Mouse (Mus musculus): Measurements from ENCODE around the gene Cfap206.

Cfap206 gene

DNA sequence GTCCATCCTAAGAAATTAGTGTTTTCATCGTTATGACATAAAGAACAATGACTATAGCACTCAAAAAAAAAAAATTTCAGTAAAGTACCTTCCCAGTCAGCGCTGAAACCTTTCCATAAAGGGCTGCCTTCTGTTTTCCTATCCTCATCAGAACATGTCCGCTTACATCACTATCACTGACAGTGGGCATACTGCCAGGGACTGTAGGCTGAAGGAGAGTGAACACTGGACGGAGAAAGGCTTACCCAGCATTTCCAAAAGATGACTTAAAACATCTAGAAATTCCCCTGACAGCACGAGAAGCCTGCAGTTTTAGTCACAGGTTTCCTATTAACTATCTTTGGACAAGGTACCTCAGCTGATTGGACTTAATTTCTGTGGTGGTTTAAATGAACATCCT lies 56.3 kb downstream of the Cfap206 start:
- DNase-seq (ENCODE audit: low spot score), result no peak

DNA sequence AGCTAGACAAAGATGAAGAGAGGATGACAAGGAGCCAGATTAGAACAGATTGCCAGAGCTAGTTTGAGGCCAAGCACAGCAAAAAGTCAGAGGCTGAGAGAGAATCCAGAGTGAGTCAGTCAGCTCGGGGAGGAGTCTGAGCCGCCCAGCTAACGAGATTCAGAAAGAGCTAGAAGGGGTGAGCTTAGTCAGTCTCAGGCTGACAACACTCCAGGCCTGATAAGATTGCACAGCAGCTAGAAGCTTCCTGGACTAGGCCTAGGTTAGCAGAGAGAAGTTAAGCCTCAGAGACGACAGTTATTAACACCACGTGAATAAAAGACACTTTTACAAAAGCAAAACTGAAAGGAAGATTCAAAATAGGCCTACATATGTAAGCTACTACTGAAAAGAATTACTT lies 62.1 kb downstream of the Cfap206 start:
- no peak for DNase-seq (ENCODE audit: low spot score)

- no peak for DNase-seq (ENCODE audit: low spot score)
Measured at GRCm38 (mm10) chr4:34661927-34662326, 68.1 kb downstream of the Cfap206 start.

DNA sequence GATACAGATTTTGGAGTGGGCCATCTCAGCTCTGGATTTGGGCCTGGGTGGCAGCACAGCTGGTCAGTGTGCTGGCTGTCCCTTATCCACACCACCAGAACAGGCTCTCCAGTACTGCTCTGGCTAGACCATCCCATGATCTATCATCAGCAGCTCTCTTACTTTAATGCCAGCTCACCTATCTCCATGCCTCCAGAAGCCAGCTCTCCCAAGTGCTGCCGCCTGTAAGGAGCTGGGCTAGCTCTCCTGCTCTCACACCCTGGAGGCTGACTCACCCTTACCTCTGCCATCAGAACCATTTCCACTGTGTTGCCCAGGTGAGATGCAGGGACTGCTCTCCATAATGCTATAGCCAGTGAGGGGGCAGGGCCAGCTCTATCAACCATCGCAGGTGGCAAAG lies 68.5 kb downstream of the Cfap206 start:
- DNase-seq (ENCODE audit: low spot score), result no peak

DNA sequence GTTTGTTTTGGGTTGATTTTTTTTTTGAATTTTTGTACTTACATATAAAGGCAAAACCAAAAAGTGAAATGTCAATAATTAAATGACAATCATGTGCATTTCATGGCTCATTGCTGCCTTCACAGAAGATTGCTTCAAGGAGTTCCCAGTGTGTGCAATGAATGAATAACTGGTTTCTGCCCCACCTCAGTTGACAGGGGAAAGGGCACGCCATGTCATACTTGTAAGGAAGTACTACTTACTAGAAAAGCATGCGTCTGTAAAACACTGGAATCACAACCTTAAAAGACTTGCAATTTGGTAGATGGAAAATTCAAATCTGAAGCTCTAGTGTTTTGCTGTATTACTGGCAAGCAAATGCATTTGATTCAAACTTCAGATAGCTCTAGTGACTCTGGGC lies 71.0 kb downstream of the Cfap206 start:
- DNase-seq (ENCODE audit: low spot score), result no peak

DNA sequence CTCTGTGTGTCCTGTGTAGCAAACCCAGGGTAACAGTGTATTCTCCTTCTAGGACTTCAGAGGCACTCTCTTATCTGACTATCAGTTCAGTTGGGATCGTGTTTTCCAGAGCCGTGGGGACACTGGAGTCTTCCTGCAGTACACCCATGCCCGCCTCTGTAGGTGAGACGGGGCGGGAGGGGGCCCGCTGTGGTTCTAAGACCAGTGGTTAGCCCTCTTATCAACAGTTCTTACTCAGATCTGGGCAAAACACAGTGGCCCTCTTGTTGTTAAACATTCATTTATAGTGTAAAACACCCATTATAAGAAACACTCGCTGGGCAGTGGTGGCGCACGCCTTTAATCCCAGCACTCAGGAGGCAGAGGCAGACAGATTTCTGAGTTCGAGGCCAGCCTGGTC lies 73.9 kb downstream of the Cfap206 start:
- no peak for DNase-seq (ENCODE audit: low spot score)

DNA sequence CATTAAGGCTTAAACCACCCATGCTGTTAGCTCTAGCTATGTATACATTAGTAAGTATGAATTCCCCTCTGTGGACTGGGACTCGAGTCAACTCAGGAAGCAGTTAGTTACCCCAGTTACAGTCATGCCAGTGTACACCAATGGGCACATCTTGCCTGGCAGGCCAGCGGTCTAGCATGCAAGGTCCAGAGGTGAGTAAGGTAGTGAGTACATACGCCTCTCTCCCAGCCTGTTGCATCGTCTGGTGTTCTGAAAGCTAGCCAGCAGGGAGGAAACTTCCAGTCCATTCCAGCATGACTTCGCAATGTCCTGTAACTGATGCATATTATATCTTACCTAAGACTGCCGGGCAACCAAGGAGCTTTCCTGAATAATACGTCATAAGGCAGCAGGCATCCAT lies 76.8 kb downstream of the Cfap206 start:
- no peak for DNase-seq (ENCODE audit: low spot score)

- DNase-seq (ENCODE audit: low spot score), result no peak
Measured at GRCm38 (mm10) chr4:34644779-34645178, 85.2 kb downstream of the Cfap206 start.

DNA sequence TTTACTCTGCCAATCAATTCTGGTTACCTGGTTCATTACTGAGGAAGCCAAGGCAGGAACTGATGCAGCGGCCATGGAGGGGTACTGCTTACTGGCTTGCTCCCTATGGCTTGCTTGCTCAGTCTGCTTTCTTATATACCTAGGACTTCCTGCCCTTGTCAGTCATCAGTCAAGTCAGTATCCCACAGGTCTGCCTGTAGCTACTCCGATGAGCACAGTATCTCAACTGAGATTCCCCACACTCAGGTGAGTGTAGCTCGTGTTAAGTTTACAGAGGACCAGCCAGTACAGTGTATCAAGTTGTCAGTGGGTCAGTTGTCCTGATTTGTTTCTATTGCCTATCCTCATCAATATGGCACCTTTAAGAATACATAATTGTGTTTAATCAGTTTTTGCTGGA lies 89.3 kb downstream of the Cfap206 start:
- DNase-seq (ENCODE audit: low spot score), result no peak

DNA sequence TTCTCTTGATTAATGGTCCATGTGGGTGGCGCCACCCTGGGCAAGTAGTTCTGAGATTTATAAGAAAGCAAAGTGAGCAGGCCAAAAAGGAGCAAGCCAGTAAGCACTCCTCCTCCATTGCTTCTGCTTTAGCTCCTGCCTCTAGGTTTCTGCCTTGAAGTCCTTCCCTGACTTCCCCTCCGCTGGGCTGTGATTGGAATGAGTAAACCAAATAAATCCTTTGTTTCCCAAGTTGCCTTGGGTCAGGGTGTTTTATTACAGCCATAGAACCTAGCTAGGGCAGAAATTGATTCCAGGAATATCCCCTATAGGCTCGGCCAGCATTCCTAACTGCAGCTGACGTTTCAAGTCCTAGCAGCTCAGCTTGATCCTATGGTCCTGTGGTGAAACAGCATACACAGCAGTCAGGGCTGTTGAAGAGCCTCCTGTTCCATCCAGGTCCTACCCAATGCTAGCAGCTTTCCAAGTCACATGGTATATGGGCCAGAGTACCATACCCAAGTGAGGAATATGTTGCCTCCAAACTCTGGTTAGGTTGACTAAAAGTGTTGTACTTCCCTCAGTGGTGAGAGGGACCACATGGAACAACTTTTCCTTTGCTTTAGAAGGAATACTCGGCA lies 90.2 kb downstream of the Cfap206 start:
- DNase-seq (ENCODE audit: low spot score), result no peak
